Mouse (Mus musculus) thymus, postnatal 10 days (tissue): Measurements from ENCODE around the gene Auts2.

Experiments used
- DNase-seq, 2 experiments: peaks; one replicate each; pipeline ENCODE4 v3.0.0; 2021; ENCODE audit warnings: low spot score in 2 of 2

The Auts2 gene

GRCm38 (mm10) chr5:132391831-132392763, 151.0 kb downstream of the Auts2 start:
- DNase-seq = no peak

- DNase-seq = no peak
Measured at GRCm38 (mm10) chr5:132388746-132389145, 154.4 kb downstream of the Auts2 start.

- DNase-seq = no peak
Measured at GRCm38 (mm10) chr5:132385244-132385855, 157.8 kb downstream of the Auts2 start.

GRCm38 (mm10) chr5:132380261-132380660, 162.9 kb downstream of the Auts2 start:
- no peak for DNase-seq

- DNase-seq = no peak
Measured at GRCm38 (mm10) chr5:132378977-132379376, 164.2 kb downstream of the Auts2 start.

GRCm38 (mm10) chr5:132375130-132375529, 168.0 kb downstream of the Auts2 start:
- DNase-seq = no peak

- no peak for DNase-seq
Measured at GRCm38 (mm10) chr5:132373471-132374075, 169.6 kb downstream of the Auts2 start.

GRCm38 (mm10) chr5:132372605-132373004, 170.5 kb downstream of the Auts2 start:
- DNase-seq = no peak

GRCm38 (mm10) chr5:132368678-132369088, 174.5 kb downstream of the Auts2 start:
- DNase-seq = no peak

GRCm38 (mm10) chr5:132361276-132361675, 181.9 kb downstream of the Auts2 start:
- no peak for DNase-seq

GRCm38 (mm10) chr5:132357726-132358125, 185.4 kb downstream of the Auts2 start:
- DNase-seq = no peak

GRCm38 (mm10) chr5:132355935-132356334, 187.2 kb downstream of the Auts2 start:
- DNase-seq = no peak

- no peak for DNase-seq
Measured at GRCm38 (mm10) chr5:132352437-132352836, 190.7 kb downstream of the Auts2 start.

- no peak for DNase-seq
Measured at GRCm38 (mm10) chr5:132351139-132351538, 192.0 kb downstream of the Auts2 start.

- DNase-seq = no peak
Measured at GRCm38 (mm10) chr5:132341315-132341714, 201.8 kb downstream of the Auts2 start.

- no peak for DNase-seq
Measured at GRCm38 (mm10) chr5:132337677-132338076, 205.5 kb downstream of the Auts2 start.

GRCm38 (mm10) chr5:132335719-132336118, 207.4 kb downstream of the Auts2 start:
- no peak for DNase-seq

GRCm38 (mm10) chr5:132334796-132335195, 208.3 kb downstream of the Auts2 start:
- no peak for DNase-seq

- no peak for DNase-seq
Measured at GRCm38 (mm10) chr5:132333744-132334143, 209.4 kb downstream of the Auts2 start.

GRCm38 (mm10) chr5:132332521-132332920, 210.6 kb downstream of the Auts2 start:
- DNase-seq = no peak

GRCm38 (mm10) chr5:132329171-132329936, 213.8 kb downstream of the Auts2 start:
- DNase-seq = no peak
